Mouse (Mus musculus) heart, embryonic 13.5 days (tissue): ENCODE results near the gene Rps3. TPM values are rescaled to one million over a fixed set of nuclear protein-coding genes. Genes with fewer than 3 reads are reported as not detected.

ENCODE experiments used
- ATAC-seq: fragments of 200-750 bp; cut with Nextera tagmentation; 2 replicates; pipeline ENCODE4 v1.8.0; 2017; ENCODE audit warnings: moderate TSS enrichment; ENCODE audit not compliant: insufficient number of reproducible peaks, low FRiP score, low TSS enrichment; ENCODE audit errors: extremely low read depth
- H3K27ac ChIP-seq: fragments of 300-500 bp; sonication (generic); replicated peaks from 2 replicates; pipeline ENCODE4 v1.5.1; 2015; ENCODE audit warnings: moderate library complexity, mild to moderate bottlenecking, inconsistent platforms
- H3K27me3 ChIP-seq: fragments of 300-500 bp; sonication (generic); replicated peaks from 2 replicates; pipeline ENCODE4 v1.6.1; 2015; ENCODE audit warnings: mild to moderate bottlenecking, inconsistent platforms
- H3K36me3 ChIP-seq: fragments of 300-500 bp; sonication (generic); 2 replicates; pipeline ENCODE4 v1.6.1; 2015; ENCODE audit warnings: mild to moderate bottlenecking, inconsistent platforms
- H3K4me1 ChIP-seq: fragments of 300-500 bp; sonication (generic); 2 replicates; pipeline ENCODE4 v1.6.1; 2015; ENCODE audit warnings: inconsistent platforms
- H3K4me2 ChIP-seq: fragments of 300-500 bp; sonication (generic); 2 replicates; pipeline ENCODE4 v1.6.1; 2015; ENCODE audit warnings: inconsistent platforms, mild to moderate bottlenecking, moderate library complexity
- H3K4me3 ChIP-seq: fragments of 300-500 bp; sonication (generic); 2 replicates; pipeline ENCODE4 v1.5.1; 2015; ENCODE audit warnings: moderate library complexity, mild to moderate bottlenecking, inconsistent platforms
- H3K9ac ChIP-seq: fragments of 300-500 bp; sonication (generic); 2 replicates; pipeline ENCODE4 v1.6.1; 2015; ENCODE audit warnings: inconsistent platforms, mild to moderate bottlenecking, moderate library complexity
- H3K9me3 ChIP-seq: fragments of 300-500 bp; sonication (generic); 2 replicates; pipeline ENCODE4 v1.6.1; 2016; ENCODE audit warnings: inconsistent platforms
- WGBS: fragments of 180-500 bp; shearing (Covaris S2); methylation state at CpG from one replicate; pipeline ENCODE4 v1.1.7; 2015; ENCODE audit warnings: mixed read lengths; 5-methylcytosine and 5-hydroxymethylcytosine counted together
- polyA plus RNA-seq: library from polyadenylated mRNA; unstranded; fragments of >200 nt; fragmentation: Nextera tagmentation; extraction: Ambion mirVana; gene quantifications from 2 replicates; pipeline ENCODE4 v1.2.1, GENCODE M21; 2015

Gene Rps3
- polyA plus RNA-seq, 1 experiment from 2014 or later: 492 TPM

GRCm38 (mm10) chr7:99438881-99439280 is 44.7 kb downstream of the Rps3 start:
- Histone ChIP-seq H3K36me3 (peaks cover 11% of the 10 kb centered on the region; the same call in 1 of the 2 replicates), H3K4me2 (no peak overlapping the region), H3K27me3 (no peaks in the 10 kb centered on the region), H3K9ac (no peak overlapping the region), H3K4me1 (peaks cover 58% of the 10 kb centered on the region), H3K9me3 (no peaks in the 10 kb centered on the region), H3K27ac (no peak overlapping the region), H3K4me3 (no peak overlapping the region)
- ATAC-seq: no peak
- WGBS: 64% methylated on average over 10 of the region's 10 CpGs

GRCm38 (mm10) chr7:99436530-99436929 is 47.0 kb downstream of the Rps3 start:
- no peak overlapping the region for H3K9ac ChIP-seq
- ATAC-seq: no peak
- no peaks in the 10 kb centered on the region for H3K27me3 ChIP-seq
- H3K27ac ChIP-seq: no peak overlapping the region
- H3K4me3 ChIP-seq: no peak overlapping the region
- peaks cover 57% of the 10 kb centered on the region for H3K4me1 ChIP-seq
- 23% methylated on average over 4 of the region's 4 CpGs for whole genome bisulfite sequencing
- no peak overlapping the region for H3K4me2 ChIP-seq
- no peaks in the 10 kb centered on the region for H3K9me3 ChIP-seq
- H3K36me3 ChIP-seq: peaks cover 10% of the 10 kb centered on the region; the same call in 1 of the 2 replicates

GRCm38 (mm10) chr7:99434672-99435250 is 48.8 kb downstream of the Rps3 start:
- H3K9ac ChIP-seq: 0 out of 2 replicates have a peak overlapping the region, but pooled peaks have one; percentile 20
- no peak overlapping the region for H3K4me2 ChIP-seq
- no peak overlapping the region for H3K4me3 ChIP-seq
- H3K9me3 ChIP-seq: no peaks in the 10 kb centered on the region
- H3K4me1 ChIP-seq: peaks cover 52% of the 10 kb centered on the region
- H3K27ac ChIP-seq: 0 out of 2 replicates have a peak overlapping the region, but pooled peaks have one; percentile 12
- 53% methylated on average over 12 of the region's 12 CpGs for WGBS
- ATAC-seq: no peak
- H3K27me3 ChIP-seq: no peaks in the 10 kb centered on the region
- H3K36me3 ChIP-seq: peaks cover 10% of the 10 kb centered on the region; the same call in 1 of the 2 replicates

- no peaks in the 10 kb centered on the region for H3K36me3 ChIP-seq
- H3K9me3 ChIP-seq: no peaks in the 10 kb centered on the region
- WGBS: 71% methylated on average over 6 of the region's 6 CpGs
- H3K4me1 ChIP-seq: peaks cover 51% of the 10 kb centered on the region
- peak overlapping the region; percentile 52 for H3K9ac ChIP-seq
- H3K4me2 ChIP-seq: 0 out of 2 replicates have a peak overlapping the region, but pooled peaks have one; percentile 7
- ATAC-seq: no peak
- H3K27ac ChIP-seq: peak overlapping the region; percentile 73
- no peak overlapping the region for H3K4me3 ChIP-seq
- H3K27me3 ChIP-seq: no peaks in the 10 kb centered on the region
These were observed 50.7 kb downstream of the Rps3 start for GRCm38 (mm10) chr7:99432863-99433262.

- WGBS: 44% methylated on average over 14 of the region's 14 CpGs
- no peaks in the 10 kb centered on the region for H3K27me3 ChIP-seq
- no peak for ATAC-seq
- H3K9me3 ChIP-seq: no peaks in the 10 kb centered on the region
- no peak overlapping the region for H3K4me3 ChIP-seq
- 0 out of 2 replicates have a peak overlapping the region, but pooled peaks have one; percentile 7 for H3K4me2 ChIP-seq
- peak overlapping the region; percentile 52 for H3K9ac ChIP-seq
- peaks cover 51% of the 10 kb centered on the region for H3K4me1 ChIP-seq
- H3K36me3 ChIP-seq: no peaks in the 10 kb centered on the region
- H3K27ac ChIP-seq: peak overlapping the region; percentile 73
These were observed 51.3 kb downstream of the Rps3 start for GRCm38 (mm10) chr7:99432248-99432647.

- H3K27ac ChIP-seq: no peak overlapping the region
- H3K9me3 ChIP-seq: no peaks in the 10 kb centered on the region
- ATAC-seq: no peak
- H3K4me3 ChIP-seq: no peak overlapping the region
- 70% methylated on average over 11 of the region's 11 CpGs for WGBS
- H3K27me3 ChIP-seq: no peaks in the 10 kb centered on the region
- H3K4me1 ChIP-seq: peaks cover 53% of the 10 kb centered on the region
- H3K36me3 ChIP-seq: peaks cover 14% of the 10 kb centered on the region
- H3K9ac ChIP-seq: no peak overlapping the region
- H3K4me2 ChIP-seq: no peak overlapping the region
These were observed 53.3 kb downstream of the Rps3 start for GRCm38 (mm10) chr7:99430246-99430645.

- no peak for ATAC-seq
- H3K4me3 ChIP-seq: no peak overlapping the region
- H3K9ac ChIP-seq: no peak overlapping the region
- H3K27ac ChIP-seq: no peak overlapping the region
- peaks cover 14% of the 10 kb centered on the region for H3K36me3 ChIP-seq
- H3K9me3 ChIP-seq: no peaks in the 10 kb centered on the region
- no peak overlapping the region for H3K4me2 ChIP-seq
- peaks cover 53% of the 10 kb centered on the region for H3K4me1 ChIP-seq
- H3K27me3 ChIP-seq: no peaks in the 10 kb centered on the region
- WGBS: 54% methylated on average over 6 of the region's 6 CpGs
These were observed 53.8 kb downstream of the Rps3 start for GRCm38 (mm10) chr7:99429786-99430185.

- no peaks in the 10 kb centered on the region for H3K27me3 ChIP-seq
- H3K9ac ChIP-seq: no peak overlapping the region
- no peaks in the 10 kb centered on the region for H3K9me3 ChIP-seq
- peaks cover 52% of the 10 kb centered on the region for H3K4me1 ChIP-seq
- WGBS: 73% methylated on average over 5 of the region's 5 CpGs
- no peak for ATAC-seq
- no peak overlapping the region for H3K4me2 ChIP-seq
- H3K27ac ChIP-seq: no peak overlapping the region
- peaks cover 14% of the 10 kb centered on the region for H3K36me3 ChIP-seq
- H3K4me3 ChIP-seq: no peak overlapping the region
These were observed 54.7 kb downstream of the Rps3 start for GRCm38 (mm10) chr7:99428836-99429235.

- H3K9ac ChIP-seq: no peak overlapping the region
- H3K9me3 ChIP-seq: no peaks in the 10 kb centered on the region
- whole genome bisulfite sequencing: 84% methylated on average over 3 of the region's 3 CpGs
- no peak for ATAC-seq
- no peak overlapping the region for H3K4me2 ChIP-seq
- peaks cover 14% of the 10 kb centered on the region for H3K36me3 ChIP-seq
- no peaks in the 10 kb centered on the region for H3K27me3 ChIP-seq
- H3K27ac ChIP-seq: no peak overlapping the region
- H3K4me3 ChIP-seq: no peak overlapping the region
- H3K4me1 ChIP-seq: peaks cover 46% of the 10 kb centered on the region
These were observed 55.6 kb downstream of the Rps3 start for GRCm38 (mm10) chr7:99427987-99428386.

Other genes starting within 250 kb of the Rps3 start
- 1.3 and 3.5 TPM in 2 replicates for gene Mogat2, start 245.1 kb downstream of the Rps3 start, polyA plus RNA-seq
- gene Map6, start 216.3 kb downstream of the Rps3 start, polyA plus RNA-seq: 2.5 and 3.2 TPM in 2 replicates
- 1,205 and 1,287 TPM in 2 replicates for gene Serpinh1, start 130.5 kb downstream of the Rps3 start, polyA plus RNA-seq
- gene Gdpd5, start 102.3 kb downstream of the Rps3 start, polyA plus RNA-seq: 25.3 and 25.4 TPM in 2 replicates
- gene Klhl35, start 17.7 kb downstream of the Rps3 start, polyA plus RNA-seq: 0.45 and 0.84 TPM in 2 replicates
- 6.8 and 8.4 TPM in 2 replicates for gene Arrb1, start 51.7 kb upstream of the Rps3 start, polyA plus RNA-seq
- gene Tpbgl, start 143.4 kb upstream of the Rps3 start, polyA plus RNA-seq: 0.78 and 1.7 TPM in 2 replicates
- 1.6 TPM in 2 replicates for gene Slco2b1, start 227.6 kb upstream of the Rps3 start, polyA plus RNA-seq
- gene Olfr520, start 246.5 kb upstream of the Rps3 start, polyA plus RNA-seq: not detected in 2 replicates